Mouse (Mus musculus) brain, adult 10 weeks (tissue): ENCODE results near the gene 9530077C05Rik. TPM values are rescaled to one million over a fixed set of nuclear protein-coding genes. Genes with fewer than 3 reads are reported as not detected.

Experiments used
- polyA plus RNA-seq: library from polyadenylated mRNA; stranded (reverse); fragments of 350-450 nt; fragmentation: Illumina TruSeq; extraction: RNeasy Lipid Tissue Mini Kit (QIAGEN cat#74804); gene quantifications from one replicate; pipeline ENCODE4 v1.2.3, GENCODE M21; 2015; ENCODE audit warnings: low read depth, low replicate concordance

9530077C05Rik gene
- polyA plus RNA-seq: 10.0 TPM

DNA sequence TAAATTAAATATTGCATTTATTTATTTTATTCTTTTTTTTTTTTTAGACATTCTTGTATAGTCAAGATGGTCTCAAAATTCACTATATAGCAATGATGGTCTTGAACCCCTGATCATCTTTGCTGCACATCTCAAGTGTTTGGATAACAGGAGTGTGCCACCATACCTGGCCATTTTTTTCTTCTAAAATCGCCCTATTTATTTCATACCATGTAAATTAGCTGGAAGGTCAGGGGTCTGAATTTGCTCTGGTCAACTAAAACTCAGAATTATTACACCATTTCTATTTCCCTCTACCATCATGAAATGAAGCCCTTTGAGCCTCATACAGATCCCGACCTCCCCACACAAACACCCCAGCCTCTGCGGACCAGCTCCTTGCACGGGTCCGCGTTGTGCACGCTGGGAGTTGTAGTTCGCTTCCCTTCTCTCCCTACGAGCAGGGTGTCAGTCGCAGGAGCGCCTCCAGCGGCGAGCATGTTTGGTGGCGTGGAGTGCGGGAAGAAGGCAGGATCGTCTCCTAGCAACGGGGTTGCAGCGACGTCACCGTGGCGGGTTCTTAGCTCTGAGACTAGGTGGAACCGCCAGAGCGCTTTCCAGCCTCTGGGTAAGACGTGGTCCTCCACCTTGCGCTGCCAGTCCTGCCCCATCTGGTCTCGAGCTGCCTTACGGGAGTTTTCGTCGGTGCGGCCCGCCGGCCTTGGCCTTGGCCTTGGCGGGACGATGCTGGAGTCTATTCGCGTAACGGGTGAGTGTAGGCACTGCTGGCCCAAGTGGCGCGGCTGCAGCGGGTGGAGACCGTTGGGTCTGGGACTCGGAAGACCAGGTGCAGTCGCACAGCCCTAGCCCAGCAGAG lies at the start of gene 9530077C05Rik:
Gene 9530077C05Rik, plus strand, starts transcription at position 512 of the 856 bp plus-strand sequence.

DNA sequence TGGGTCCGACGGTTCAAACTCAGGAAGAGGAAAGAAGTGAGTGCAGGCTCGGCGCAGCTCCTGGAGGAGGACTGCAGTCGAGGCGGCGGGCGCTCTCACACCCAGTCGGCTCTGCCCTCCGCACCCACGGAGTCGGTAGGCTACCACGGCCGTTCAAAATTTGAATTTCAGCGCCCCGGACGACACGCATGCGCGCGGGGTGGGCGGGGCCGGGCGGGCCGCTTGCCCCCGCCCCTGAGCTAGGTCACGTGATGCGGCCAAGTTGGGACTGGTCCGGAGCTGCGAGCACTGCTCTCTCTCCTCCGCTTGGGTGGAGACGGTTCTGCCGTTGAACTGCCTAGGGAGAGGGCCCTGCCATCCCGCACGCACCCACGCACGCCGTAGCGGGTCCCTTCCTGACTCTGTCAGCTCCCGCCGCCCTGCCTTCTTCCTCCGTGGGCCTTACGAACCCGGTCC lies 22.3 kb upstream of the 9530077C05Rik start, which contains the start of gene Anln:
Gene Anln, minus strand, starts transcription at position 168 of the 456 bp plus-strand sequence.

DNA sequence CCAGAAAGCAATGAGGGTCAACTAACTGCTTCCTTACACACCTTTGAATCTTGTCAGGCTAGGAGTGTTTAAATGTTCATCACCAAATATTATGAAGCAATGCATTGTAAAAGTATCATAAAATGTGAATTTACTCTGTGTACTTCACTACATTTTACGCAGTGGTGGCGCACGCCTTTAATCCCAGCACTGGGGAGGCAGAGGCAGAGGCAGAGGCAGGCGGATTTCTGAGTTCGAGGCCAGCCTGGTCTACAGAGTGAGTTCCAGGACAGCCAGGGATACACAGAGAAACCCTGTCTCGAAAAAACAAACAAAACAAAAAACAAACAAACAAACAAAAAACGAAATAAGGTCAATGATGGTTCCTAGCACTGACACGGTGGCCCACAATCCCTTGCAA lies 42.7 kb downstream of the 9530077C05Rik start, which contains the start of gene Gm17545:
Gene Gm17545, plus strand, starts transcription at position 301 of the 400 bp plus-strand sequence.

DNA sequence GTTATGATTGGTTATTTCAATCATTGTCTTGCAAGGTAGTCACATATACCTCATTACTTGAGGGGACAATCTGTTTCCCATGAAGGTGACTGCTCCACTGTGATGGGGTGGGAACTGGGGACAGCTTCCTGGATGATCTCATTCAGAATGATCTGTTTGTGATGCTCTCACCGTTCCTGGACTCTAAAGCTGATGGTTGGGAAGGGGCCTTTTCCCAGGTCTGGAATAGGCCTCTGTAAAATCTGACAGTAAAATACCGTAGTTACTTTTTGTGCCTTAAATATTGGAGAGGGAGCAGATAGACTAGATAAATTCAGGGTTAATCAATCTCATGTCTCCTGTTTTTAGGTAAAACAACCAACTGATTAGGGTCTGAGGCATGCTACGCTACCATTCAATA lies 58.3 kb downstream of the 9530077C05Rik start, which contains the start of gene Rp9:
Gene Rp9, minus strand, starts transcription at position 101 of the 400 bp plus-strand sequence.

DNA sequence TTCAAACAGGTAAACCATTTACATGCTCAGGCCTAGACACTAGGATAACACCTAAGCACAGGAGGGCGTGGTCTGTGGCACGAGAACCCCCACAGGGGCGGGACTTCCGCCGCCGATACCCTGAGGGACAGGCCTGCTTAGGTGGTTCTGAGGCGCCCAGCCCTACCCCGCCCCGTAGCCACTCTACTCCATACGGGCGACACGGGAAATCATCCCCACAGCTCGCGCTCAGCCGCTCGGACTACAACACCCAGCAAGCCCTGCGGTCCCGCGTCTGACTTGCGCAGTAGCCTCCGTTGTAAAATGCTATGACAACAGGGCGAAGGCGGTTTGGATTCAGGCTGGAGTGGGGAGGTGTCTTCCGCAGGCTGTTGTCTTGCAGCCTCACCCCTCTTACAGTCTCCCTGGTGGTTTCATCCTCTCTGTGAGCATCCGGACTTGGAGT lies 64.1 kb downstream of the 9530077C05Rik start, which contains the start of gene Bbs9:
Gene Bbs9, plus strand, starts transcription at position 292 of the 445 bp plus-strand sequence.

Other genes with a start within 250 kb of the 9530077C05Rik start
- gene Zfp872, start 223.4 kb upstream of the 9530077C05Rik start, polyA plus RNA-seq: not detected
- 17.8 TPM for gene Zfp809, start 185.8 kb upstream of the 9530077C05Rik start, polyA plus RNA-seq
- gene Zfp599, start 151.6 kb upstream of the 9530077C05Rik start, polyA plus RNA-seq: 2.5 TPM
- gene Zfp810, start 103.9 kb upstream of the 9530077C05Rik start, polyA plus RNA-seq: 17.0 TPM
- gene Anln, start 22.3 kb upstream of the 9530077C05Rik start, polyA plus RNA-seq: 34.6 TPM
- gene Gm17545, start 42.8 kb downstream of the 9530077C05Rik start, polyA plus RNA-seq: not detected
- gene Rp9, start 58.2 kb downstream of the 9530077C05Rik start, polyA plus RNA-seq: 44.9 TPM
- gene Bbs9, start 64.2 kb downstream of the 9530077C05Rik start, polyA plus RNA-seq: 14.4 TPM